Mouse (Mus musculus) kidney, embryonic 15.5 days (tissue): ENCODE measurements at regions not wholly inside any gene's neighbourhood (a gene's known extent, or its start where the extent isn't known, plus 50 kb on each side); places are given as distances from the start of the nearest gene placed in this dataset.

ENCODE experiments used
- ATAC-seq: fragments of 200-750 bp; cut with Nextera tagmentation; replicated peaks from 2 replicates; pipeline ENCODE4 v1.8.0; 2017; ENCODE audit warnings: moderate TSS enrichment; ENCODE audit not compliant: low FRiP score
- H3K27ac ChIP-seq: fragments of 300-500 bp; sonication (generic); 2 replicates; pipeline ENCODE4 v1.5.1; 2015; ENCODE audit warnings: mild to moderate bottlenecking, inconsistent platforms
- H3K27me3 ChIP-seq: fragments of 300-500 bp; sonication (generic); 2 replicates; pipeline ENCODE4 v1.6.1; 2015; ENCODE audit warnings: inconsistent platforms
- H3K36me3 ChIP-seq: fragments of 300-500 bp; sonication (generic); 2 replicates; pipeline ENCODE4 v1.6.1; 2015; ENCODE audit warnings: inconsistent platforms
- H3K4me1 ChIP-seq: fragments of 300-500 bp; sonication (generic); 2 replicates; pipeline ENCODE4 v1.6.1; 2015; ENCODE audit warnings: inconsistent platforms
- H3K4me2 ChIP-seq: fragments of 300-500 bp; sonication (generic); 2 replicates; pipeline ENCODE4 v1.6.1; 2015; ENCODE audit warnings: moderate library complexity, mild to moderate bottlenecking, inconsistent platforms
- H3K4me3 ChIP-seq: fragments of 300-500 bp; sonication (generic); replicated peaks from 2 replicates; pipeline ENCODE4 v1.5.1; 2015; ENCODE audit warnings: mild to moderate bottlenecking, inconsistent platforms
- H3K9ac ChIP-seq: fragments of 300-500 bp; sonication (generic); 2 replicates; pipeline ENCODE4 v1.6.1; 2015; ENCODE audit warnings: mild to moderate bottlenecking, inconsistent platforms
- H3K9me3 ChIP-seq: fragments of 300-500 bp; sonication (generic); replicated peaks from 2 replicates; pipeline ENCODE4 v1.6.1; 2016; ENCODE audit warnings: inconsistent platforms
- WGBS: fragments of 180-500 bp; shearing (Covaris S2); methylation state at CpG from one replicate; pipeline ENCODE4 v1.1.7; 2015; ENCODE audit warnings: mixed read lengths; 5-methylcytosine and 5-hydroxymethylcytosine counted together

DNA sequence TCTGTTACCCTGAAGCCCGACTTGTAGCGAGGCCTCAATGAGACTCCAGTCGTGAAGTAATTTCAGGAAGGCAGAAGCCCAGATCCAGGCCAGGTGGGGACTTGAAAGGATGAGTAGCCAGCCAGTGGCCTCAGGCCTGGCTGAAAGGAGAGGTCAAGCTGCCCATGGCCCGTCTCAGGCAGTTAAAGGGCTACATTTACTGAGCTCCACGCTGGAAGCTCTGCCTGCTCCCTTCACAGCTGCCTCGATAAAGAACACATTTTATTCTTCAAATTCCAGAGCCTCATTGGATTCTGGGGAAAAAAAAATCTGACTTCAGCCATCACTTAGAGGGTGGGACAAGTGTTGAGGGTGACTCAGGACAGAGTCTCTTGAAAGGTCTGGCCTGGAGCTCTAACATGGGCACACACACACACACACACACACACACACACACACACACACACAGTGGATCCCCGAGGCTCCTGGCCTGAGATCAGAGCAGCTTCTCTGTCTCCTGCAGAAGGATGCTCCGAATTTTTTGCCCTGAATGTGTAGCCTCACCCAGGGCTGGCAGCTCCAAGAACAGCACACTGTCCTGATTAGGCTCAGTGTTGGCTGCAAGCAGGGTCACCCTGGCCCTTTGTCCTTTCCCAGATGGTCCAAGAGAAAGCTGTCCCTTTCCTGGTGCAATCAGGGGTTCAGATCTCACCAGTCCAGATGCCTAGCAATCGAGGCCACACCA lies 53.0 kb downstream of the Gadd45g start:
- 50% methylated on average over 9 of the region's 9 CpGs for WGBS
- Histone ChIP-seq H3K4me3 (no peak overlapping the region), H3K9ac (no peak overlapping the region), H3K4me1 (peaks cover 21% of the 10 kb centered on the region), H3K27ac (no peak overlapping the region), H3K9me3 (no peaks in the 10 kb centered on the region), H3K27me3 (no peaks in the 10 kb centered on the region), H3K36me3 (no peaks in the 10 kb centered on the region), H3K4me2 (no peak overlapping the region)
- ATAC-seq, result no peak

DNA sequence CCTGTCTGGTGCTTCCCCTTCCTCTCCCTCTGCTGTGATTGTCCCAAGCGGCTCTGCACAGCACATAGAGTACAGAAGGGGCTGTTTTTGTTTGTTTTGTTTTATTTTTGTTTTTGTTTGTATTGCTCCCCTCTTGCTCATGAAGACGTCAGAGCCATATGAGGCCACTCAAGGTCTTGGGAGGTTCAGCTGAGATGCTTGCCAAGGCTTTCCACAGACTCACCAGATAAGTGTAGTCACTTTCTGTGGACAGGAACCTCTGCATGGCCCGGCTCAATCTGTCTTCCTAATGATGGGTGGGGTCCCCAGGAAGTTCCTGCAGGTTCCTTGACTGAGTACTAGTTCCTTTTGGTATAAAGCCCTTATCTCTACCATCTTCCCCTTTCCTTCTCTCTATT lies 53.6 kb downstream of the Gadd45g start:
- Histone ChIP-seq H3K4me2 (no peak overlapping the region), H3K27me3 (no peaks in the 10 kb centered on the region), H3K9ac (no peak overlapping the region), H3K4me1 (peaks cover 23% of the 10 kb centered on the region), H3K27ac (no peak overlapping the region), H3K9me3 (no peaks in the 10 kb centered on the region), H3K4me3 (no peak overlapping the region), H3K36me3 (no peaks in the 10 kb centered on the region)
- ATAC-seq, result no peak
- 47% methylated on average over 3 of the region's 3 CpGs for WGBS

DNA sequence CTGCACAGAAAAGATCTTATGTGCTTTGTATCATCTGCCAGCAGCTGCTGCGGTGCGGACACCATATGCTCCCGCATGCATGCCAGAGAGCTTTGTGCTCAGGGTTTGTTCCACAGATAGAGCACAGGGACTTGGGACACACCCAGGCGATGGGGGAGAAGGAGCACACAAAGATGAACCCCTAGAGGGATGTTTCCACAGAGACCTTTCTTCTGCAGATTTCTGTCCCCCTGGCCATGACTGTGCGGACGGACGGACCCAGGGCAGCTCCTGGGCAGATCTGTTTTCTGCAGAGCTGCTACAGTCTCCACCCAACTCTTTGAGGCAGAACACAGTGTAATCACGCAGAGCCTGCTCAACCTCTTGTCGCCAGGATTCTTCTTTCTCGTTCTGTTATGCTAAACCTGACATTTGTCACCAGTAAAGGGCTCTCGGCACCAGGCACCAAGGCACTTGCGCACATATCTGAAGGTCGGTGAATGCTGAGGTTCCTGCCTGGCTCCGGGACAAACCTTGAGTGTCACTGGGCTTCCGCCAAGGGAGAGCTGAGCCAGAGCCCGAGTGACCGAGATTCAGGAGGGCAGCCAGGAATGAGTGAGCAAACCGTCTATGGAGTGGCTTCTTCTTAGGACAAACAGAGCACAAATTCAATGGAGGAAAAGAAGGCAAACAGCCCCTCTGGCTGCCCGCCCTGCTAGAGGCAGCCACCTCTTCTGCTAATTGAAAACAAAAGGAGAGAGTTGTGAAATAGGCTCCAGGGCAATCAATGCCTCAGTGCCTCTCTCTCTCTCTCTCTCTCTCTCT lies 56.2 kb downstream of the Gadd45g start:
- Histone ChIP-seq H3K36me3 (no peaks in the 10 kb centered on the region), H3K4me2 (peak overlapping the region; percentile 46), H3K9ac (0 out of 2 replicates have a peak overlapping the region, but pooled peaks have one; percentile 25), H3K4me3 (no peak overlapping the region), H3K27me3 (no peaks in the 10 kb centered on the region), H3K27ac (0 out of 2 replicates have a peak overlapping the region, but pooled peaks have one; percentile 24), H3K9me3 (no peaks in the 10 kb centered on the region), H3K4me1 (peaks cover 26% of the 10 kb centered on the region)
- ATAC-seq, result no peak
- WGBS, result 30% methylated on average over 19 of the region's 19 CpGs

DNA sequence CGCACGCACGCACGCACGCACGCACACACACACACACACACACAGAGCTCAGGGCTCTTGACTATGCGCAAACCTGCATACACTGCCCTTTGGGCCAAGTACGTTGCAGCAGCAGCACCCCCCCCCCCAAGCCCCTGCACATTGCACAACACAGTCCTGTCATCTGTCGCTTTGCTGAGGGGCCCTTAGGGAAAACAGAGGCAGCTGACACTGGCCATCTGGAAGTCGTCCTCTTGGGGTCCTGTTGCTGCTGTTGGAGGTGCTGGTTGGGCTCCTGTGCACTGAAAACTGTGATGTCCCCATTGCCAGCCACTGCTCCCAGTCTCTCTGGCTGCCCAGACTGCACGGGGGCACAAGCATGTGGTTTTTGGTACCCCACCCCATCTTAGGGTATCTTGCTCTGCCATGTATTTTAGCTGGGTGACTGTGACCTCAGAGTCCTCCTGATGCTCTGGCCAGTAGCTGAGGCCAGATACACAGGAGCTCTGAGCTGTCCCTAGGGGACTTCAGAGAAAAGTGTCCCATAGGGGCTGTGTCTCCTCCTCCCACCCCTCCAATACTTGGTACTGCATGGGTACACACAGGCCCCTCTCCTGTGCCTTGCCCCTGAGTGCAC lies 57.0 kb downstream of the Gadd45g start:
- no peak overlapping the region for H3K4me3 ChIP-seq
- peak; percentile 48; the same call in 1 of the 2 replicates for ATAC-seq
- H3K9me3 ChIP-seq, result no peaks in the 10 kb centered on the region
- no peaks in the 10 kb centered on the region for H3K36me3 ChIP-seq
- H3K27me3 ChIP-seq, result no peaks in the 10 kb centered on the region
- 43% methylated on average over 11 of the region's 11 CpGs for WGBS
- H3K4me1 ChIP-seq, result peaks cover 26% of the 10 kb centered on the region
- H3K4me2 ChIP-seq, result peak overlapping the region; percentile 46; the same call in 1 of the 2 replicates
- no peak overlapping the region for H3K9ac ChIP-seq
- H3K27ac ChIP-seq, result no peak overlapping the region

DNA sequence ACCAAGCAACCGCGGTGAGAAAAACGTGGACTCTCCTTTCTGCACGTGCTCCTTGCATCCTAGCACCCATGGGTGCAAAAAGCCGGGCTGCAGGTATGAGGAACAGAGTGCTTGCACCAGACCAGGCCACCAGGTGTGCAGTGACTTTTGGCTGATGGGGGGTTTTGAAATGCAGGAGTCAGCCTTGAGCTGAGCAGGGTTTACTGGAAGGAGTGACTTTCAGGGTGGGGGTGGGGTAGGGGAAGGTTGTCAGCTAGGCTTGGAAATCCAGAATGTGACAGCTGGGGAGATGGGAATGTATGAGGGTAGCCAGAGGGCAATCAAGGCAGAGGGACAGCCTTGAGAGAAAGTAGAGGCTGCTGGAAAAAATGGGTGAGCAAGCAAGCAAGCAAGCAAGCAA lies 58.8 kb downstream of the Gadd45g start:
- no peaks in the 10 kb centered on the region for H3K27me3 ChIP-seq
- ATAC-seq, result no peak
- no peaks in the 10 kb centered on the region for H3K9me3 ChIP-seq
- 65% methylated on average over 5 of the region's 5 CpGs for WGBS
- no peak overlapping the region for H3K4me3 ChIP-seq
- no peak overlapping the region for H3K27ac ChIP-seq
- peaks cover 22% of the 10 kb centered on the region for H3K4me1 ChIP-seq
- H3K4me2 ChIP-seq, result no peak overlapping the region
- H3K36me3 ChIP-seq, result no peaks in the 10 kb centered on the region
- H3K9ac ChIP-seq, result no peak overlapping the region

DNA sequence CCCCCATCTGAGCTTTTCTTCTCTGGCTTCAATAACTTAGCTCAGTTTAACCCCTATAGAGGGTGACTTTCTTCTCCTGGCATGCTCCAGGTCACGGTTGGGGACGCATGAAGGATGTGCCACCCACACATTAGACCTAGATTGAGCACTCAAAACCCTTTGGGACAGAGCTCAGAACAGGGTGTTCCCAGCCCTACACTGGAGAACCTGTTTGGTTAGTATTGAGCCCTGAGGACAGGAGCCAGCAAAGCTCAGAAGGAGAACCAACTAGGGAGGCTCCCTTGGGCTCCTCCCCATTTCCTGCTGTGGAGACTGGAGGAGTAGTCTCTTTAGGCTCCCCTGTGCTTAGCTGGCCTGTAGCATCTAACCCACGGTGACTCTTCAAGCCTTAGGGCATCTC lies 59.6 kb downstream of the Gadd45g start:
- Histone ChIP-seq H3K9ac (no peak overlapping the region), H3K9me3 (no peaks in the 10 kb centered on the region), H3K4me3 (no peak overlapping the region), H3K27me3 (no peaks in the 10 kb centered on the region), H3K36me3 (no peaks in the 10 kb centered on the region), H3K27ac (0 out of 2 replicates have a peak overlapping the region, but pooled peaks have one; percentile 25), H3K4me1 (peaks cover 22% of the 10 kb centered on the region), H3K4me2 (no peak overlapping the region)
- ATAC-seq, result peak; percentile 63
- WGBS, result 72% methylated on average over 3 of the region's 3 CpGs

DNA sequence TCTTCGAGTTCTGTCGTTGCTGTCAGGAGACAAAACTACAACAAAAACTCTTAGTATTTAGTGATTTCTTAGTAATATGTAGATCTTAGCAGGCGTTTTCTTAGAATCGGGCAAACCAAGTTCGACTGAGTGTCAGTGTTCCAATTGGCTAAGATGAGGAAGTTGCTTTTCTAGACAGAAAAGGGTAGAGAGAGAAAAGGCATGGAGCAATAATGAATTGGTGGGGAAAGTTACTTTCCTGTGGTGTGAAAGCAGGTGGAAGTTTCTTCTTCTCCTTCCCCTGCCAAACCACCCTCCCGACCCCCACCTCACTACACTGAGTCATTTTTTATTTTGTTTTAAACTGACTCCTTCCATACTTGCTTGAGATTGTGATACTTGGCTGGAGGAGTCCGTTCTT lies 62.0 kb downstream of the Gadd45g start:
- H3K27ac ChIP-seq, result no peak overlapping the region
- peaks cover 18% of the 10 kb centered on the region for H3K4me1 ChIP-seq
- no peak overlapping the region for H3K4me2 ChIP-seq
- H3K36me3 ChIP-seq, result no peaks in the 10 kb centered on the region
- ATAC-seq, result no peak
- 84% methylated on average over 7 of the region's 7 CpGs for WGBS
- no peaks in the 10 kb centered on the region for H3K9me3 ChIP-seq
- no peak overlapping the region for H3K9ac ChIP-seq
- no peaks in the 10 kb centered on the region for H3K27me3 ChIP-seq
- no peak overlapping the region for H3K4me3 ChIP-seq

DNA sequence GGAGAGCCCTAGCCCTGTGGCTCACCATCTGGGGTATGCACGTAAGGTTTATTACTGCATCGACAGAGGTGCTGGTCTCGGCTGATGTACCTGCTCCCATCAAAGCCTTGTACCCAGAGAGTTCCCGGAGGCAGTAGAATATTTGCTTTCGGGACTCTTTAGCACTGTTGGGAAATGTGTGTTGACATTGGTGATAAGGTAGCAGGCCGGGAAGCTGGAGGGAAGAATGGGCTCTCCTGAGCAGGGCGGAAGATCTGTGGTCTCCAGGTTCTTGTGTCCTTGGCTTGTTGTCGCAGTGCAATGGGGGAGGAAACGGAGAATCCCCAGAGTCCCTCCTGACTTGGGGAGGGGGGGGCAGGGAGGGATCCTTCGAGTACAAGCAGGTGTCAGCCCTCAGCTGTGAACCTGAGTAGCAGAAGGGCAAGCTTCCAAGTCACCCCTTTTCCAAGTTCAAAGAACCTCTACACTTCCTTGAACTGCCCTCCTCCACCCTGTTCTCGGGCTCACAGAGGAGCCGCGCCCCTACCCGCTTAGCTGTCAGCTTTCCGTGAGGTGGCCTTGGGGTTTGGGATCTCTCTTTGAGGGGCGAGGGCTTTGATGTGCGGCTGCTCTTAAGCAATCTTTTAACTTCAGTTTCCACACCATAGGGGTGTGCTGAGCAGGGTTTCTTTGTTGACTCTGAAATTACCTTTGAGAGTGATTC lies 65.0 kb downstream of the Gadd45g start:
- WGBS, result 42% methylated on average over 17 of the region's 17 CpGs
- Histone ChIP-seq H3K27me3 (no peaks in the 10 kb centered on the region; the same call in 1 of the 2 replicates), H3K27ac (no peak overlapping the region), H3K4me1 (peaks cover 10% of the 10 kb centered on the region), H3K4me2 (no peak overlapping the region), H3K4me3 (no peak overlapping the region), H3K9me3 (no peaks in the 10 kb centered on the region), H3K36me3 (no peaks in the 10 kb centered on the region), H3K9ac (no peak overlapping the region)
- ATAC-seq, result no peak

DNA sequence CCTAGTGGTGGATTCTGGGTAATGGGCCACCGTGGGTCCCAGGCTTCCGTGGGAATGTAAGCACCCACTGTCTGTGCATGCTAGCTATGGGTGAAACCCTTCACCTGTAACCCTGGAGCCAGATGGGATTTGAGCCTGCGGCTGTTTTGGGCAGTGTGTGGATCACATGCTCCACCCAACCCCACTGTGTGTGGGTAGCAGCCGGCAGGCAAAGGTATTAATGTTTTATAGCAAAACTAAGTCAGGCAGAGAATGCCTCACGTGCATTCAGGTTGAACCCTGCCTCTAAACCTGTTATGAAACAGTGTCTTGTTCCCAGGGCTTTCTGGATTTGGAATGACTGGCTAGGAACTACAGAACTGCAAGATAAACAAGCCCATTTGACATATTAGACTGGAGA lies 66.0 kb downstream of the Gadd45g start:
- peak overlapping the region; percentile 28; the same call in 1 of the 2 replicates for H3K27ac ChIP-seq
- WGBS, result 62% methylated on average over 5 of the region's 5 CpGs
- H3K36me3 ChIP-seq, result no peaks in the 10 kb centered on the region
- peaks cover 20% of the 10 kb centered on the region for H3K4me1 ChIP-seq
- peak; percentile 44 for ATAC-seq
- no peaks in the 10 kb centered on the region for H3K9me3 ChIP-seq
- no peaks in the 10 kb centered on the region; the same call in 1 of the 2 replicates for H3K27me3 ChIP-seq
- H3K4me2 ChIP-seq, result no peak overlapping the region
- no peak overlapping the region for H3K4me3 ChIP-seq
- H3K9ac ChIP-seq, result no peak overlapping the region

DNA sequence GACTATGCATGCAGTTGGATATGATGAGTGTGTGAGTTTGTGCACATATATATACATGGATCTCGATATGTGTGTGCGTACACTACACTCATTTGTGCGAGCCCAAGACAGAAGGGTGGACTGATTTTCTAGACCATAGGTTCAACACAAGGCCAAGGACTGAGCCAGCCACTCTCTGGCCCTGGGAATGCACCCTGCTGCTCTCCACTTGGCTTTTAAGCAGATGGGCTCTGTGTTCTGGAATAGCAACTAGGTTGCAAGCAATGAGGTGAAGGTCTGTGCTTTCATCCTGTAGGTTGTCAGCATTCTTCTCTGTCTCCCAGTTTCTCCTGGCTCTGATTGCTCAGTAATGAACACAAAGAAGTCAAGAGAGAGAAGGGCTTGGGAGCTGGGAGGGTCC lies 66.5 kb downstream of the Gadd45g start:
- H3K27me3 ChIP-seq, result no peaks in the 10 kb centered on the region; the same call in 1 of the 2 replicates
- H3K36me3 ChIP-seq, result no peaks in the 10 kb centered on the region
- no peak overlapping the region for H3K27ac ChIP-seq
- 95% methylated on average over 3 of the region's 3 CpGs for WGBS
- no peaks in the 10 kb centered on the region for H3K9me3 ChIP-seq
- H3K4me1 ChIP-seq, result peaks cover 25% of the 10 kb centered on the region
- no peak for ATAC-seq
- no peak overlapping the region for H3K9ac ChIP-seq
- no peak overlapping the region for H3K4me3 ChIP-seq
- H3K4me2 ChIP-seq, result no peak overlapping the region

DNA sequence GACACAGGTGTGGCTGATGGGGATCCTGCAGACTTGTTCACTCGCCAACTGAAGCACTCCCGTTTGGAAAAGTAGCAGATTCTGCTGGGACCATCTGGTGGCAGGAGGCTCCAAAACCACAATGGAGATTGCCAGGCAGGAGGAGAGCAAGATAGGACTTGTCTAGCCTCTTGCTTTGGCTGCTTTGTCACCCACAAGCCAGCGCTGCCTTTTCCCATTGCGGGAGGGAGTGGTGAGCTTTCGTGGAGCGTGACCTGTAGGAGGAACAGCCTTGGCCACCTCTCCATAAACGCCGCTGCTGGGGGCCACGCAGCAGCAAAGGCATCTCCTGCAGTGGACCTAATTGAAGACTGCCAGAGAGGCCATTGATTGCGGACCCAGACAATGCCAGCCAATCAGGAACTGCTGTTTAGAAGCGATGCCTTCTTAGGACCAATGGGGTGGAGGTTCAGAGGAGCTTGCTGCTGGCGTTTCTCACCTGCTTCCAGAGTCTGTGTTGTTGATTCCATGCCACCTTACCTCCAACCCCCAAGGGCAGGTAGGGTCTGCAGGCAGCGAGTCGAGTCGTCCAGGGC lies 70.3 kb downstream of the Gadd45g start:
- ATAC-seq, result no peak
- Histone ChIP-seq H3K27ac (no peak overlapping the region), H3K4me2 (no peak overlapping the region), H3K9ac (no peak overlapping the region), H3K4me1 (peaks cover 61% of the 10 kb centered on the region), H3K27me3 (peaks cover 9% of the 10 kb centered on the region), H3K9me3 (no peaks in the 10 kb centered on the region), H3K4me3 (no peak overlapping the region), H3K36me3 (no peaks in the 10 kb centered on the region)
- WGBS, result 42% methylated on average over 15 of the region's 15 CpGs
